Comparison of ENCODE assay signal across 16 mouse cellular contexts in the genomic region with DNA sequence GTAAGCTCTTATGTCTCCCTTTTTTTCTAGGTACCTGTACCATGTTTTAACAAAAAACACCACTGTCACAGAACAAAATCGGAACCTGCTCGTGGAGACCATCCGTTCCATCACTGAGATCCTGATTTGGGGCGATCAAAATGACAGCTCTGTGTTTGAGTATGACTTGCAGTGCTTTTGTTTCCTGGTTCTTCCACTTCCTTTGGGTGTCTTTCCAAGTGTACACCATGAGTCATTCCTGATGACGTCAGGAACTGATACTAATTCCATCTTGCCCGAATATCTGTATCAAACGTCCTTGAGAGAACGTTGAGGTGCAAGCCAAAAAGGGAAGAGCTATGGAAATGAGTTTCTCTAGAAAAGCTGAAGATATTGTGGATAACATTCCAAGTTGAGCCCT.
"Had no signal": no experiment of that assay in that cellular context is flagged by ENCODE, and none has a peak within 500 bp of the region (broad histone marks: within the 10 kb centered on the region; RNA-seq: fewer than 3 reads in every experiment).

No protein-coding gene starts in this region.

- H3K4me1 ChIP-seq: limb, embryonic 10.5 days; liver, embryonic 15.5 days; midbrain, embryonic 10.5 days; neural tube, embryonic 15.5 days had no signal

- ATAC-seq: lung, postnatal 0 days had no signal

- H3K9me3 ChIP-seq: limb, embryonic 10.5 days; liver, embryonic 15.5 days; midbrain, embryonic 10.5 days; neural tube, embryonic 15.5 days had no signal

- H3K4me2 ChIP-seq: liver, embryonic 11.5 days; liver, embryonic 15.5 days; neural tube, embryonic 15.5 days had no signal

- DNase-seq: kidney, postnatal 10 days; kidney, postnatal 4 days; lung, adult 2 months; lung, postnatal 36 days; midbrain, embryonic 14.5 days; retina, postnatal 1 day; right cerebral cortex, postnatal 14 days; thymus, postnatal 4 days had no signal

- H3K27me3 ChIP-seq: liver, embryonic 15.5 days; neural tube, embryonic 15.5 days had no signal

- H3K4me3 ChIP-seq: layer of hippocampus, adult 2 months; limb, embryonic 10.5 days; liver, embryonic 15.5 days; midbrain, embryonic 10.5 days; myocyte; neural tube, embryonic 15.5 days had no signal

- H3K9ac ChIP-seq: liver, embryonic 15.5 days; neural tube, embryonic 15.5 days had no signal

- H3K27ac ChIP-seq: limb, embryonic 10.5 days; liver, embryonic 15.5 days; midbrain, embryonic 10.5 days; neural tube, embryonic 15.5 days had no signal
